Mouse (Mus musculus): Measurements from ENCODE around the gene Lrrc61.

Lrrc61 gene

GRCm38 (mm10) chr6:48593158-48594042 lies 38.8 kb downstream of the Lrrc61 start, which contains the start of the genes Repin1 and Gm44965:
Gene Repin1 (plus strand): TSS chr6:48593883.
Gene Gm44965 (plus strand): TSS chr6:48593941.
- DNase-seq = peak; percentile 94 to 99

GRCm38 (mm10) chr6:48594043-48594738 lies 39.6 kb downstream of the Lrrc61 start:
- peak in 1 of 2 experiments; percentile 68 for DNase-seq

GRCm38 (mm10) chr6:48595278-48595677 lies 40.7 kb downstream of the Lrrc61 start:
- peak; percentile 40 to 49 for DNase-seq

- DNase-seq = no peak
These were observed 42.1 kb downstream of the Lrrc61 start for GRCm38 (mm10) chr6:48596545-48597232.

- no peak for DNase-seq
These were observed 42.6 kb downstream of the Lrrc61 start for GRCm38 (mm10) chr6:48597233-48597625.

GRCm38 (mm10) chr6:48600594-48600993 lies 46.0 kb downstream of the Lrrc61 start:
- DNase-seq = no peak

- peak; percentile 98 for DNase-seq
These were observed 46.9 kb downstream of the Lrrc61 start, which contains the start of gene Zfp775 for GRCm38 (mm10) chr6:48601271-48602079. Gene Zfp775 (plus strand): TSS chr6:48602063.

- DNase-seq = peak in 1 of 2 experiments; percentile 56
These were observed 47.6 kb downstream of the Lrrc61 start for GRCm38 (mm10) chr6:48602080-48602741.

- DNase-seq = no peak
These were observed 53.5 kb downstream of the Lrrc61 start for GRCm38 (mm10) chr6:48608124-48608523.

- peak in 1 of 2 experiments; percentile 35 for DNase-seq
These were observed 54.9 kb downstream of the Lrrc61 start for GRCm38 (mm10) chr6:48609512-48609911.

- no peak for DNase-seq
These were observed 56.1 kb downstream of the Lrrc61 start for GRCm38 (mm10) chr6:48610657-48611056.

GRCm38 (mm10) chr6:48613464-48613863 lies 58.9 kb downstream of the Lrrc61 start:
- no peak for DNase-seq

GRCm38 (mm10) chr6:48614756-48615155 lies 60.2 kb downstream of the Lrrc61 start:
- no peak for DNase-seq

GRCm38 (mm10) chr6:48620031-48620430 lies 65.4 kb downstream of the Lrrc61 start:
- no peak for DNase-seq

Data from cerebellum, adult 18-20 months (tissue).